43 mouse cellular contexts compared by ENCODE assay signal in genomic region chr3:92790414-92790813, GRCm38 (mm10). TPM values are rescaled to one million over a fixed set of nuclear protein-coding genes. Genes with fewer than 3 reads are reported as not detected.
"Had no signal": no experiment of that assay in that cellular context is flagged by ENCODE, and none has a peak within 500 bp of the region (broad histone marks: within the 10 kb centered on the region; RNA-seq: fewer than 3 reads in every experiment).

Gene Lce1j (minus strand): TSS chr3:92790514.

- H3K4me2 ChIP-seq: heart, embryonic 11.5 days; heart, embryonic 12.5 days; heart, embryonic 13.5 days; heart, embryonic 15.5 days; hindbrain, embryonic 12.5 days; hindbrain, embryonic 13.5 days; hindbrain, embryonic 14.5 days; hindbrain, embryonic 15.5 days; intestine, embryonic 15.5 days; kidney, embryonic 15.5 days had no signal

- H3K9ac ChIP-seq: heart, embryonic 12.5 days; heart, embryonic 13.5 days; heart, embryonic 15.5 days; hindbrain, embryonic 12.5 days; hindbrain, embryonic 13.5 days; hindbrain, embryonic 14.5 days; hindbrain, embryonic 15.5 days; intestine, embryonic 15.5 days; kidney, embryonic 15.5 days had no signal

- H3K27ac ChIP-seq: heart, embryonic 10.5 days; heart, embryonic 13.5 days; heart, embryonic 15.5 days; hindbrain, embryonic 10.5 days; hindbrain, embryonic 12.5 days; hindbrain, embryonic 13.5 days; hindbrain, embryonic 14.5 days; hindbrain, embryonic 15.5 days; hindbrain, postnatal 0 days; intestine, embryonic 15.5 days; kidney, embryonic 15.5 days; kidney, postnatal 0 days; layer of hippocampus, adult 2 months had no signal

- H3K4me3 ChIP-seq: heart, embryonic 10.5 days; heart, embryonic 12.5 days; heart, embryonic 13.5 days; heart, embryonic 15.5 days; hindbrain, embryonic 10.5 days; hindbrain, embryonic 12.5 days; hindbrain, embryonic 13.5 days; hindbrain, embryonic 15.5 days; intestine, embryonic 15.5 days; kidney, embryonic 15.5 days; layer of hippocampus, adult 2 months had no signal

- H3K4me1 ChIP-seq: heart, embryonic 10.5 days; heart, embryonic 12.5 days; heart, embryonic 13.5 days; heart, embryonic 15.5 days; hindbrain, embryonic 10.5 days; hindbrain, embryonic 12.5 days; hindbrain, embryonic 13.5 days; hindbrain, embryonic 15.5 days; intestine, embryonic 15.5 days; kidney, embryonic 15.5 days had no signal

- DNase-seq: heart, postnatal 10 days; heart, postnatal 14 days; heart, postnatal 36 days; heart, postnatal 4 days; kidney, adult 11 months; kidney, adult 18-20 months; kidney, adult 2 months; kidney, adult 8-10 months; kidney, adult 9 months; kidney, postnatal 10 days; kidney, postnatal 14 days; kidney, postnatal 25 days; kidney, postnatal 36 days; kidney, postnatal 4 days; layer of hippocampus, adult 9-11 months; layer of hippocampus, postnatal 36 days had no signal

- H3K36me3 ChIP-seq: heart, embryonic 10.5 days; heart, embryonic 12.5 days; heart, embryonic 13.5 days; heart, embryonic 15.5 days; hindbrain, embryonic 10.5 days; hindbrain, embryonic 12.5 days; hindbrain, embryonic 13.5 days; hindbrain, embryonic 15.5 days; intestine, embryonic 15.5 days; kidney, embryonic 15.5 days had no signal

- H3K27me3 ChIP-seq: heart, embryonic 12.5 days; heart, embryonic 13.5 days; heart, embryonic 15.5 days; hindbrain, embryonic 12.5 days; hindbrain, embryonic 13.5 days; hindbrain, embryonic 15.5 days; intestine, embryonic 15.5 days; kidney, embryonic 15.5 days had no signal

- ATAC-seq: hindbrain, embryonic 16.5 days; hindbrain, postnatal 0 days; inflammation-experienced regulatory T-cells, adult 6 months; intestine, embryonic 15.5 days; intestine, embryonic 16.5 days; intestine, postnatal 0 days had no signal

- H3K9me3 ChIP-seq: heart, embryonic 10.5 days; heart, embryonic 12.5 days; heart, embryonic 13.5 days; heart, embryonic 15.5 days; hindbrain, embryonic 10.5 days; hindbrain, embryonic 12.5 days; hindbrain, embryonic 13.5 days; hindbrain, embryonic 15.5 days; intestine, embryonic 15.5 days; kidney, embryonic 15.5 days had no signal

RNA-seq across cellular contexts. Expression of gene Lce1j, which starts in this region (rescaled TPM):
- polyA plus RNA-seq: heart, embryonic 10.5 days; heart, embryonic 11.5 days; heart, embryonic 12.5 days; heart, embryonic 13.5 days; heart, embryonic 14.5 days; heart, embryonic 15.5 days; heart, embryonic 16.5 days; heart, postnatal 0 days; hindbrain, embryonic 10.5 days; hindbrain, embryonic 11.5 days; hindbrain, embryonic 12.5 days; hindbrain, embryonic 13.5 days; hindbrain, embryonic 14.5 days; hindbrain, embryonic 15.5 days; hindbrain, embryonic 16.5 days; hindbrain, postnatal 0 days; inflammation-experienced regulatory T-cells, adult 6 months; intestine, embryonic 14.5 days; intestine, embryonic 15.5 days; intestine, embryonic 16.5 days; intestine, postnatal 0 days; kidney, adult 2 months; kidney, embryonic 14.5 days; kidney, embryonic 15.5 days; kidney, embryonic 16.5 days; kidney, postnatal 0 days; large intestine, adult 2 months had no signal
